Mouse (Mus musculus) layer of hippocampus, adult 2 months (tissue): ENCODE data around the gene Ptchd3. TPM values are rescaled to one million over a fixed set of nuclear protein-coding genes. Genes with fewer than 3 reads are reported as not detected.

Source experiments
- DNase-seq, 2 experiments: peaks; one replicate each; pipeline ENCODE4 v3.0.0; 2022; ENCODE audit warnings: low spot score in 2 of 2
- H3K27ac ChIP-seq: fragments of 200-600 bp; 2 replicates; pipeline ENCODE4 v1.8.1; 2022
- H3K4me3 ChIP-seq: fragments of 200-600 bp; 2 replicates; pipeline ENCODE4 v1.8.1; 2022; ENCODE audit warnings: mild to moderate bottlenecking
- CTCF ChIP-seq: fragments of 200-600 bp; conservative IDR thresholded peaks from 2 replicates; pipeline ENCODE4 v1.8.1; 2022; ENCODE audit warnings: antibody characterized with exemption, mild to moderate bottlenecking, moderate library complexity
- long read RNA-seq, 2 experiments: library from polyadenylated mRNA; stranded (forward); transcript quantifications; one replicate each; pipeline ENCODE4 v2.0.0; 2021; ENCODE audit warnings: borderline mapping rate in 2 of 2
- total RNA-seq, 2 experiments: library from RNA; stranded (reverse); gene quantifications; 2 replicates each; pipeline ENCODE4 v1.2.3; 2021

Ptchd3 gene
- total RNA-seq: not detected
- long read RNA-seq, experiment 1: 0 reads
- long read RNA-seq, experiment 2: 0 reads

DNA sequence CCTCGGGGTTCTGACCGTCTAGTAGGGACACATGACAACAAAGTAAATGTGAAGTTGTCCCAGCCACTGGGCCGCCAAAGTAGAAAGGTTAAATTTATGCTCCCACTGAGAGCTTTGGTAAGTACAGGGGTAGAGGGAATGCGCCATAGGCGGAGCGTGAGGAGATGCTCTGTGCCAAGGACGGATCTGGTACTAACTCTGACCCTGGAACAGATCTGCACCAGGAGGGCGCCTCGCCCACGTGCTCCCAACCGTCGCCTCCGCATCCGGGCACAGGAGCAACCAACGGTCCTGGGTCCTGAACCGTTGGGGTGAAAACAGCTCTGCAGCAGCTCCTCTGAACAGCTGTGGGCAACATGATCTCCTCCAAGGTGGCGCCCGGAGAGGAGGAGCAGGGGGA is at the start of gene Ptchd3:
Ptchd3 (plus strand) TSS at position 301 of the 400 bp plus-strand sequence.
- Histone ChIP-seq H3K27ac (no peak within 1 kb of the TSS), H3K4me3 (no peak within 1 kb of the TSS)
- TF ChIP-seq CTCF: no peak
- DNase-seq: no peak

DNA sequence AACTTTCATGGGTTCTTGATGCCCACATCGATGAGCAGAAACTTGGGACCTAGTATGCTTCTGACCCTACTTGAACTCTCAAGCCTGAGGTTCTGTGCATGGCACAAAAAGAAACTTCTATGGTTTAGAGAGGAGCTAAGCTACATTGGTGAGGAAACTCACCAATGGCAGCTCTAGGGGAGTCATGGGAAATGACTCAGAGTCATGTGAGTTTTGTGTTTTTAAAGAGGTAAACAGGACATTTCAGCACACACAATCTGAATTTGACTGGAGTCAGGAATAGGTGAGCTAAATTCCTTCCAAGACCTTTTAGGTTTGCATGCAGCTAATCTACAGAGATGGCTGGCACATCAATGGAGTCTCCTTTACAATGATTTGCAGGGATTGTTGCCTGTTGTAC is 48.2 kb upstream of the Ptchd3 start:
- no peak overlapping the region for H3K4me3 ChIP-seq
- TF ChIP-seq CTCF: no peak
- DNase-seq: no peak
- H3K27ac ChIP-seq: no peak overlapping the region

DNA sequence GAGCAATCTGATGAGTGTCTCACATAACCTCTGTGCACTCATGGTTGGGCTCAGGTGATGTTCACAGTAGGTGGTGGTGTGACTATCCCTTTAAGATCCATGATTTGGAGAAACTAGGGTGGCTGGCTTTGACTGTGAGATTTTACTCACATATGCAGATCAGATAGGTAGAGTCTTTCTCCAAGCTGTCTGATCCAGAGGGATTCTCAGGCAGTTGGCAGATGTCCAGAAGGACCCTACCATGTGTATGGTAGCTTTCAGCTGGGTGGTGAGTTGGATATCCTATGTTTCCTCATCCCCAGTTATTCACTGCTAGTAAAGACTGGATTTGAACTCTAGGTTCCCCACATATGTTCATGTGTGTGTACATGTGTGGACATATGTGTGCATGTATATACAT is 42.6 kb upstream of the Ptchd3 start:
- TF ChIP-seq CTCF: no peak
- no peak overlapping the region for H3K4me3 ChIP-seq
- DNase-seq: no peak
- H3K27ac ChIP-seq: no peak overlapping the region

DNA sequence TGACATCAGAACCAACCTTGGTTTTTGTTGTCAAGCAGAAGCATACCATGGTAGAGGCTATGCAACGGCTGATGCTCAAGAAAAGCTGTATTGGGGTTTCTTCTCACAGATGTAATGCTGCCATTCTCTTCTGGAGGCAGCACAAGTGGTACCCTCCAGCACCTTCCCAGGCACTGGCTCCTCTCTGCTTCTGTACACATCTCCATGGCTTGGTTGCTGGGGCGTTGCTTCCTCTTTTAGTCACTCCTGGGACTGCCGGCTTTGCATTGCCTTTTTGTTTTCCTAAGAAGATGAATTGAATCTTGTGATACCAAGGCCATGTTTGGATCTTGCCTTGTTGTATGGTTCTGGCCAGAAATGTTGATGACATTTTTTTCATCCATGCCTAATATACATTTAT is 40.5 kb upstream of the Ptchd3 start:
- no peak for DNase-seq
- Histone ChIP-seq H3K27ac (no peak overlapping the region), H3K4me3 (no peak overlapping the region)
- TF ChIP-seq CTCF: no peak

DNA sequence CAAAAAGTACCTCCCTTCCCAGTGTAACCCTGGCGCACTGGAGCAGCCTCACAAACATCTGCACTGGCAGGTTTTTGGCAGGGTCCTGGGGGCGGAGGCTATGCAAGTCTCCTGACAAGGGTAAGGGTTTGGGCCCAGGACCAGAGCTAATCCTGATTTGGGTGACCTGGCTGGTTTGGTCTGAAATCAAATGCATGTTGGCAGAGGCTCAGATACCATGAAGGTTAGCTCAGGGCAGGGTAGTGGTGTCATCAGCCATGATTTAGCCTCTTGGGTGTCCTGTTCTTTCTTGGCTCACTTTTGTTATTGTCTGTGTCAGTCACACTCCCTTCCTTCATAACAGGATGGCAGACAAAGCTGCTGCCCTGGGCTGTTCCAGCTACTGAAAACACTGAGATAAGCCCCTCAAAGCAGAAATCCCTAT is 39.4 kb upstream of the Ptchd3 start:
- no peak for TF ChIP-seq CTCF
- Histone ChIP-seq H3K27ac (no peak overlapping the region), H3K4me3 (no peak overlapping the region)
- DNase-seq: no peak

DNA sequence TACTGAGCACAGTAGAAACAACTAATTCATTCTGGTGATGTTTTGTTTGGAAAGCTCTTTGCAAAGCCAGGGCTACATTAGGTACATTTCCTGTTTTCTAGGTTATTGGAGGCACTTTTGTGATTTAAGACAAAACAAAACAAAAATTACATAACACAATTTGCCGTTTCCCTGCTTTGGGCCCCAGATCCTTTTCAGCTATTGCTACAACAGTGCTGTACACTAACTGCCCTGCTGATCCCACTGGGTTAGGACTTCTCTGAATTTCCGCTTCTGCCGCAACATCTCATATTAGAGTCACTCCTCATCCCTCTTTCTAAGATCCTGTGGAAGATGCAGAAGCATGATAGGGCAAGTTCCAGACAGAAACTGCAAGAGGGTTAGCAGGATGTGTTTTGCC is 38.6 kb upstream of the Ptchd3 start:
- DNase-seq: no peak
- H3K27ac ChIP-seq: 0 out of 2 replicates have a peak overlapping the region, but pooled peaks have one; percentile 1
- no peak overlapping the region for H3K4me3 ChIP-seq
- no peak for TF ChIP-seq CTCF

DNA sequence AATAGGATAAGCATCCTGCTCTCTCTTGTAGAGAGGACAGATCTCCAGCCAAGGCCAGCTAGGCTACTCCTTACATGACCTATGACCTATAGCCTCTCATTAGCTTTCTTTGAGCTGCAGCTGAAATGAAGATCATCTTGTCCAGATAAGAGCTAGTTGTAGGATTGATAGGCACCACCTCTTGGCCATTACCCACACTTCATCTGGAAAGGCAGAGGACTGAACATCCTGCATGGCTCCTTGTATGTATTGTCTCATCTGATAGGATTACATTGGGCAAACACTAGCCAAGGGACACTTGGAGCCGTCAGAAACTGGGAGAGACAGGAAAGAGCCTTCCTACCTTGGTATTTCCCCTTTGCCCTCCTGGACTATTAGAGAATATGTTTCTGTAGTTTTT is 38.1 kb upstream of the Ptchd3 start:
- no peak for DNase-seq
- Histone ChIP-seq H3K4me3 (no peak overlapping the region), H3K27ac (no peak overlapping the region)
- no peak for TF ChIP-seq CTCF

DNA sequence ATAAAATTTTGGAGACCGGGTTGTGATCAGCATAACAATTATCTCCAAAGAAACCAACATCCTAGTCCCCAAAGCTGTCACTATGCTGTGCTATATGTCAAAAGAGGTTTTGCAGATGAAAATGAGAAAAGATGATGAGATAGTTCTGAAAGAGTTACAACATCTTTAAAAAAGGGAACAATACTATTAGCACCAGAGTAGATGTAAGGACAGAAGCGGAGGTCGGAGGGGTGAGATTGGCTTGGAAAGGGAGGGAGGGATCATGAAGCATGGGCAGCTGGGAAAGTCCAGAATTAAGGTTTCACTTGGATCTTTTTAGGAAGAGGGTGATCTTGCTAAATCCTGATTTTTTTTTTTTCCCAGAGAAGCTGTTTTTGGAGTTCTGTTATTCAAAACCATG is 36.5 kb upstream of the Ptchd3 start:
- Histone ChIP-seq H3K4me3 (no peak overlapping the region), H3K27ac (no peak overlapping the region)
- DNase-seq: no peak
- no peak for TF ChIP-seq CTCF

DNA sequence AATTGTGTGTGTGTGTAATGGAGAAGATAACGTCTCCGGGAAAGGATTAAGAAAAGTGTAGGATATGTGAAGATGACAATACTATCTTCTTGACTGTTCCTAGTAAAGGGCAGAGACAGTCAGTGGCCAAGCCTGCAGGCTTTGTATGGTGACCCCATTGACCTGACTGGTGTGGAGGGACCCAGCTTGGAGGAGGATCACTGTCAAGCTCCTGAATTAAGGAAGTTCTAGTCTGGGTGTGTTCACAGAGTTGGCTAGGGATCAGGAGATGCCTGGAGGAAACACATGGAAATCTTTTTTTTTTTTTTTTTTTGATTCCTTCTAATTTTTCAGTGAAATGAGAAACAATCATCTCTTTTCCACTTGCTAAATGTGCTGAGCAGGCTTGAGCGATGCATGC is 35.9 kb upstream of the Ptchd3 start:
- Histone ChIP-seq H3K27ac (no peak overlapping the region), H3K4me3 (no peak overlapping the region)
- no peak for TF ChIP-seq CTCF
- DNase-seq: no peak

DNA sequence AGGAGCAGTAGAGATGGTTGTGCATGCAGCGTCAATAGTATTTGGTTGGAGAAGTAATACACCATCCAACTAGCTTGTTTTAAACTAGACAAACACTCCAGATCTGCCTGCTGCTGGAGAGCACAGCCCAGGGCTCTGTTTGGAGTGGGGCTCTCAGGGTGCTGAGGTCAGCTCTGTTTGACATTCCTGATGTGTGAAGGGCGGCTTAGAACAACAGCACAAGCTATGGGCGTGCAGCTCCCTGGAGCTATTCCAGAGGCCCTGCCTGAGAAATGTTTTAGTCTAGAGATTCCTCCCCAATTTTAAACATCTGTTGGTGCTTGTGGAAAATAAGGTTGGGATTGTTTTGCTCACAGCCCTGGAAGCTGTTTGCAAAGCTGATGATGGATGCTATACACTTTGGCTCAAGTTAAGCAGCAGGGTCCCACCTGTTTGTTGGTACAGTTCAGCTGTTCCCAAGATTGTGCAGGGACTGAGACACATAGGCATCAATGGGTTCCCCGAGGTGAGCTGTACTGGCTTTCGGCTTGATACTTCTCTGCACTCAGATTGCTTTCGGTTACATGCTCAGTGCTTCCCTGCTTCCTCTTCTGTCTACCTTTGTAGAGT is 35.4 kb upstream of the Ptchd3 start:
- no peak for TF ChIP-seq CTCF
- no peak for DNase-seq
- H3K27ac ChIP-seq: no peak overlapping the region
- H3K4me3 ChIP-seq: no peak overlapping the region

DNA sequence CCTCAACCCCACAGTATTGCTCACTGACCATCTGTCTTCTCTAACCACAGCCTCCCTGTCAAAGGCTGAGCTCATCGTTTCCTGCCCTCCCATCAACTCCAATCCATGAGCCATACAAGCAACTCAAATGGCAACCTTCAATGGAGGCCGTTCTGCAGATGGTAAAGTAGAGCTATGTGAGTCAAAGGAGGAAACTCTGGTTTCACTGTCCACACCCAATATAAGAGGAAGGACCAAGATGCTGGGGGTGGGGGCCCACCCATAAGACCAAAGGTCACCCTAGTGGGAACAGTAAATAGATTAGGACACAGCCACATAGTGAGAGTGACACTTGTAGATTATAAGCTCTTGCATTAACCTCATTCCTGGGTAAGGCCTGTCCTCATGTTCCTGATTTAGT is 34.1 kb upstream of the Ptchd3 start:
- no peak for TF ChIP-seq CTCF
- no peak overlapping the region for H3K27ac ChIP-seq
- H3K4me3 ChIP-seq: no peak overlapping the region
- no peak for DNase-seq

DNA sequence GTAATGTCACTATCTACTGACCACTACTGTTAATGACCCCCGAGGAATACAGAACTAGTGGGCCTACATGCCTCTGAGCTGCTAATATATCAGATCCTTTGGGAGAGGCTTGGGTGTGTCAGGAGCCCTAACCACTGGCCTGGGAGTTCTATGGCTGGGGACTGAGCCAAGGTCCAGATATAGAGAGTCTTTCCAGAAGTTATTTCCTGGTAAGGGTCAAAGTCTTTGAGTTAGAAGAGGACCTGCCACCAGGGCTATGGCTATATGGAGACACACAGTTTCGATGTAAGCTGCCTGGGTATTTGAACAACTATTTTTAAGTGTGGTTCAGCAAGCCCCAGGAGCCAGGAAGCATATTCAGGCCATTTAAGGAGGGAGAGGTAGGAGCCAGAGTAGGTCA is 31.5 kb upstream of the Ptchd3 start:
- Histone ChIP-seq H3K4me3 (no peak overlapping the region), H3K27ac (no peak overlapping the region)
- no peak for TF ChIP-seq CTCF
- DNase-seq: no peak

DNA sequence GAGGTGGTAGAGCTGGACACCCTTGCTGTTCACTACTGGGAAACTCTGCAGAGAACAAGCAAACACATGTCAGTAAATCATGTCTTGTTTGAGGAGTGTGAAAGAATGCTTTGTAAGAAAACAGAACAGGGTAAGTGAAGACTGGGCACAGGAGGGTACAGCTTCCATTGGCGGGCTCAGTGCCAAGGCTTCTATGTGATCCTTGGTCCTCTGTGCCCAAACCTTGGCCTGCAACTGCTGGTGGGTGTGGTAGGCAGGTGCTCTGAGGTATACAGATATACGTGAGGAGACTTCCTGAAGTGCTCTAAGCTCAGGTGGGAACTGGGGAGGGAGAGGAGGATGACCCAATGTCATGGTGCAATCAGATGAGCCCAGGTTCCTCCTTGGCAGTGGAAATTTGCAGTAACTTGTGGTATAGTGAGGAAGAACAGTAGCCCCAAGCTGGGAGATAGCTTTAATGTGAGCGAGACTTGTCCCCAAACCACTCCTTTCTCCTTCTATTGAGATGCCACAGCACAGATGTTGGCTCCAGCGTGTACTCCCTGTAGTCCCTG is 30.2 kb upstream of the Ptchd3 start:
- Histone ChIP-seq H3K4me3 (no peak overlapping the region), H3K27ac (no peak overlapping the region)
- no peak for DNase-seq
- no peak for TF ChIP-seq CTCF

DNA sequence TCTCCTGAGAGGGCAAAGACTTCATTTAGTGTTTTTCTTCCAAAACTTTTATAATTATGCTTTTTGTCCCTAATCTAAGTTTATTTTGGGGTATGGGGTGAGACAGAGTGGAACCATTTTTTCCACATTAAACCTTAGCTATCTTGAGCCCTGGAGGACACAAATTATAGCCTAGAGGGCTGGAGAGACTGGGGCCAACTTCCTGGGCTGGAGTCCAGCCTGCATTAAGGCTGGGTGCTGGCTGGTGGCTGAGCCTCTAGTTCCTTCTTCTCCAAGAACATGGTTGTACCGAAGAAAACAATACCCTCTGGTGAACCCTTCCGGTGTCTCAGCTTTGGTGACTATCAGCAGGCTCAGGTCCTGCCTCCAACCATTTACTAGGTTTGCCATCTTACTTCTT is 27.3 kb upstream of the Ptchd3 start:
- no peak overlapping the region for H3K4me3 ChIP-seq
- no peak for DNase-seq
- no peak overlapping the region for H3K27ac ChIP-seq
- no peak for TF ChIP-seq CTCF
